8 mouse cellular contexts compared by ENCODE assay signal in genomic region chr3:88503881-88504746, GRCm38 (mm10). TPM values are rescaled to one million over a fixed set of nuclear protein-coding genes. Genes with fewer than 3 reads are reported as not detected.
DNase-seq lines count a peak whose midpoint lies in the region; ATAC-seq and TF ChIP-seq lines count a peak whose summit lies in the region.

No protein-coding gene starts in this region.

- peak overlapping the region; percentile 86 for H3K4me3 ChIP-seq in gastrocnemius, adult 2 months
- no peak overlapping the region for H3K4me3 ChIP-seq in lung, embryonic 14.5 days (ENCODE audit: low read depth, low read length)
- no peak overlapping the region for H3K4me3 ChIP-seq in heart, embryonic 16.5 days (ENCODE audit: low read length)
- no peak overlapping the region for H3K4me3 ChIP-seq in neural tube, embryonic 15.5 days (replicated peaks)

- peak overlapping the region; percentile 100; the same call in 1 of the 2 replicates for H3K4me2 ChIP-seq in lung, embryonic 14.5 days
- H3K4me2 ChIP-seq in heart, embryonic 16.5 days (ENCODE audit: low read depth, low read length) = peak overlapping the region; percentile 94; the same call in 1 of the 2 replicates
- H3K4me2 ChIP-seq in neural tube, embryonic 15.5 days = no peak overlapping the region

- no peak overlapping the region for H3K9ac ChIP-seq in lung, embryonic 14.5 days
- peak overlapping the region; percentile 91 for H3K9ac ChIP-seq in heart, embryonic 16.5 days (ENCODE audit: low read length)
- H3K9ac ChIP-seq in neural tube, embryonic 15.5 days (replicated peaks) = no peak overlapping the region

- intact Hi-C loops in gastrocnemius, adult 2 months (cut with DNase I) = loop anchor here (2.0 kb wide), 1 partner anchor 15 kb away; no protein-coding TSS in a partner anchor

- WGBS in lung, embryonic 14.5 days = 48% methylated on average over 8 of the region's 8 CpGs
- WGBS in heart, embryonic 16.5 days = 44% methylated on average over 8 of the region's 8 CpGs
- 56% methylated on average over 8 of the region's 8 CpGs for WGBS in neural tube, embryonic 15.5 days

- H3K27ac ChIP-seq in gastrocnemius, adult 2 months = peak overlapping the region; percentile 98
- peak overlapping the region; percentile 82; the same call in 1 of the 2 replicates for H3K27ac ChIP-seq in lung, embryonic 14.5 days (ENCODE audit: low read depth)
- peak overlapping the region; percentile 90 for H3K27ac ChIP-seq in heart, embryonic 16.5 days (ENCODE audit: low read length)
- peak overlapping the region; percentile 86; the same call in 1 of the 2 replicates for H3K27ac ChIP-seq in neural tube, embryonic 15.5 days (replicated peaks)

- no peaks in the 10 kb centered on the region for H3K9me3 ChIP-seq in lung, embryonic 14.5 days (ENCODE audit: low read depth, low read length)
- H3K9me3 ChIP-seq in heart, embryonic 16.5 days (replicated peaks; ENCODE audit: control insufficient read depth, low read length) = no peaks in the 10 kb centered on the region
- H3K9me3 ChIP-seq in neural tube, embryonic 15.5 days (replicated peaks) = no peaks in the 10 kb centered on the region

- no peak for DNase-seq in gastrocnemius, adult 2 months
- DNase-seq in gastrocnemius, adult 8-10 months (ENCODE audit: low spot score in 2 of 2) = no peak
- DNase-seq in lung, embryonic 14.5 days = no peak
- no peak for DNase-seq in lung, adult 18-20 months
- DNase-seq in right cerebral cortex, adult 18-20 months = no peak
- no peak for DNase-seq in frontal cortex, adult 2 months (ENCODE audit: extremely low spot score in 1 of 2, low spot score in 1 of 2)

- ATAC-seq in lung, embryonic 14.5 days (ENCODE audit: insufficient read depth) = no peak
- ATAC-seq in heart, embryonic 16.5 days (replicated peaks; ENCODE audit: extremely low read depth, insufficient read depth, low FRiP score) = no peak
- ATAC-seq in neural tube, embryonic 15.5 days (ENCODE audit: low FRiP score) = no peak

- TF ChIP-seq CTCF in gastrocnemius, adult 2 months (IDR thresholded peaks at IDR 0.05) = no peak
- TF ChIP-seq CTCF in lung, embryonic 14.5 days (IDR thresholded peaks at IDR 0.05; ENCODE audit: low read depth) = no peak

- no peaks in the 10 kb centered on the region for H3K36me3 ChIP-seq in lung, embryonic 14.5 days (ENCODE audit: insufficient read depth)
- no peaks in the 10 kb centered on the region for H3K36me3 ChIP-seq in heart, embryonic 16.5 days (ENCODE audit: control insufficient read depth, insufficient read depth)
- H3K36me3 ChIP-seq in neural tube, embryonic 15.5 days = no peaks in the 10 kb centered on the region

- peaks cover 9% of the 10 kb centered on the region; the same call in 1 of the 2 replicates for H3K4me1 ChIP-seq in lung, embryonic 14.5 days (ENCODE audit: insufficient read depth)
- peaks cover 26% of the 10 kb centered on the region for H3K4me1 ChIP-seq in heart, embryonic 16.5 days (ENCODE audit: control insufficient read depth, insufficient read depth, low read length)
- H3K4me1 ChIP-seq in neural tube, embryonic 15.5 days = peaks cover 35% of the 10 kb centered on the region

- H3K27me3 ChIP-seq in lung, embryonic 14.5 days (ENCODE audit: insufficient read depth, low read length) = no peaks in the 10 kb centered on the region
- no peaks in the 10 kb centered on the region for H3K27me3 ChIP-seq in heart, embryonic 16.5 days (ENCODE audit: control insufficient read depth, insufficient read depth, low read length)
- peaks cover 9% of the 10 kb centered on the region; the same call in 1 of the 2 replicates for H3K27me3 ChIP-seq in neural tube, embryonic 15.5 days (replicated peaks)

RNA-seq across cellular contexts. Expression of gene Lmna, which starts 5.6 kb away (rescaled TPM):
- total RNA-seq in gastrocnemius, adult 2 months (2021) = 10 to 100 TPM; 67.5 to 82.5 TPM
- 10 to 100 TPM; 59.0 to 76.0 (median 67.8) TPM for total RNA-seq in gastrocnemius, adult 8-10 months (2022)
- polyA plus RNA-seq in lung, embryonic 14.5 days (2014; fragmentation: Nextera tagmentation; extraction: Ambion mirVana) = 70.0 TPM in 2 replicates
- 127 and 129 TPM in 2 replicates for polyA plus RNA-seq in heart, embryonic 16.5 days (2015; fragmentation: Nextera tagmentation; extraction: Ambion mirVana)
- polyA plus RNA-seq in neural tube, embryonic 15.5 days (2015; fragmentation: Nextera tagmentation; extraction: Ambion mirVana) = 70.3 and 78.7 TPM in 2 replicates
- polyA plus RNA-seq in frontal cortex, adult 2 months (2012; rRNA removed) = 52.5 and 53.9 TPM in 2 replicates

RNA-seq across cellular contexts. Expression of gene Mex3a, which starts 28.1 kb away (rescaled TPM):
- total RNA-seq in gastrocnemius, adult 2 months (2021) = under 1 TPM; 0.15 to 0.20 TPM
- total RNA-seq in gastrocnemius, adult 8-10 months (2022) = under 1 TPM; 0.07 to 0.31 (median 0.15) TPM
- polyA plus RNA-seq in lung, embryonic 14.5 days (2014; fragmentation: Nextera tagmentation; extraction: Ambion mirVana) = 25.0 and 25.4 TPM in 2 replicates
- polyA plus RNA-seq in heart, embryonic 16.5 days (2015; fragmentation: Nextera tagmentation; extraction: Ambion mirVana) = 5.3 and 5.7 TPM in 2 replicates
- polyA plus RNA-seq in neural tube, embryonic 15.5 days (2015; fragmentation: Nextera tagmentation; extraction: Ambion mirVana) = 18.6 and 19.2 TPM in 2 replicates
- 4.5 and 4.7 TPM in 2 replicates for polyA plus RNA-seq in frontal cortex, adult 2 months (2012; rRNA removed)

RNA-seq across cellular contexts. Expression of gene Sema4a, which starts 43.1 kb away (rescaled TPM):
- 1 to 10 TPM; 1.2 to 1.8 TPM for total RNA-seq in gastrocnemius, adult 2 months (2021)
- 1 to 10 TPM in 2 of 4 experiments, under 1 TPM in 2; 0.48 to 1.2 (median 1.00) TPM for total RNA-seq in gastrocnemius, adult 8-10 months (2022)
- 2.8 TPM in 2 replicates for polyA plus RNA-seq in lung, embryonic 14.5 days (2014; fragmentation: Nextera tagmentation; extraction: Ambion mirVana)
- 3.0 and 3.7 TPM in 2 replicates for polyA plus RNA-seq in heart, embryonic 16.5 days (2015; fragmentation: Nextera tagmentation; extraction: Ambion mirVana)
- 28.2 and 28.8 TPM in 2 replicates for polyA plus RNA-seq in neural tube, embryonic 15.5 days (2015; fragmentation: Nextera tagmentation; extraction: Ambion mirVana)
- 66.2 and 70.8 TPM in 2 replicates for polyA plus RNA-seq in frontal cortex, adult 2 months (2012; rRNA removed)

RNA-seq across cellular contexts. Expression of gene Rab25, which starts 44.0 kb away (rescaled TPM):
- total RNA-seq in gastrocnemius, adult 2 months (2021) = not detected
- total RNA-seq in gastrocnemius, adult 8-10 months (2022) = not detected
- polyA plus RNA-seq in lung, embryonic 14.5 days (2014; fragmentation: Nextera tagmentation; extraction: Ambion mirVana) = 21.3 and 22.1 TPM in 2 replicates
- 2.2 and 5.2 TPM in 2 replicates for polyA plus RNA-seq in heart, embryonic 16.5 days (2015; fragmentation: Nextera tagmentation; extraction: Ambion mirVana)
- 0.29 and 4.1 TPM in 2 replicates for polyA plus RNA-seq in neural tube, embryonic 15.5 days (2015; fragmentation: Nextera tagmentation; extraction: Ambion mirVana)
- polyA plus RNA-seq in frontal cortex, adult 2 months (2012; rRNA removed) = 0.40 and 0.67 TPM in 2 replicates

RNA-seq across cellular contexts. Expression of gene Lamtor2, which starts 48.8 kb away (rescaled TPM):
- total RNA-seq in gastrocnemius, adult 2 months (2021) = 100 to 1,000 TPM in 1 of 2 experiments, 10 to 100 TPM in 1; 70.9 to 104 TPM
- total RNA-seq in gastrocnemius, adult 8-10 months (2022) = 10 to 100 TPM; 83.0 to 95.4 (median 86.1) TPM
- polyA plus RNA-seq in lung, embryonic 14.5 days (2014; fragmentation: Nextera tagmentation; extraction: Ambion mirVana) = 77.6 and 93.9 TPM in 2 replicates
- 136 and 139 TPM in 2 replicates for polyA plus RNA-seq in heart, embryonic 16.5 days (2015; fragmentation: Nextera tagmentation; extraction: Ambion mirVana)
- 189 and 193 TPM in 2 replicates for polyA plus RNA-seq in neural tube, embryonic 15.5 days (2015; fragmentation: Nextera tagmentation; extraction: Ambion mirVana)
- 110 and 131 TPM in 2 replicates for polyA plus RNA-seq in frontal cortex, adult 2 months (2012; rRNA removed)
